Mouse (Mus musculus) embryonic facial prominence, embryonic 14.5 days (tissue): ENCODE data around the gene Fasn. TPM values are rescaled to one million over a fixed set of nuclear protein-coding genes. Genes with fewer than 3 reads are reported as not detected.

Source experiments
- ATAC-seq: fragments of 200-750 bp; cut with Nextera tagmentation; 2 replicates; pipeline ENCODE4 v1.8.0; 2017; ENCODE audit warnings: low read depth, moderate number of reproducible peaks, moderate TSS enrichment
- DNase-seq: peaks from one replicate; pipeline ENCODE4 v3.0.0-alpha.2; 2015; ENCODE audit warnings: low spot score
- H3K27ac ChIP-seq: fragments of 300-500 bp; sonication (generic); replicated peaks from 2 replicates; pipeline ENCODE4 v1.5.1; 2014; ENCODE audit warnings: low read depth, mild to moderate bottlenecking, low read length, moderate library complexity
- H3K27me3 ChIP-seq: fragments of 300-500 bp; sonication (generic); replicated peaks from 2 replicates; pipeline ENCODE4 v1.6.1; 2014; ENCODE audit warnings: low read length; ENCODE audit not compliant: control insufficient read depth, insufficient read depth
- H3K36me3 ChIP-seq: fragments of 300-500 bp; sonication (generic); 2 replicates; pipeline ENCODE4 v1.6.1; 2014; ENCODE audit warnings: low read length, mixed read lengths; ENCODE audit not compliant: control insufficient read depth, insufficient read depth
- H3K4me1 ChIP-seq: fragments of 300-500 bp; sonication (generic); 2 replicates; pipeline ENCODE4 v1.6.1; 2014; ENCODE audit warnings: antibody characterized with exemption, low read length; ENCODE audit not compliant: control insufficient read depth, insufficient read depth
- H3K4me2 ChIP-seq: fragments of 300-500 bp; sonication (generic); 2 replicates; pipeline ENCODE4 v1.6.1; 2014; ENCODE audit warnings: low read depth, mild to moderate bottlenecking, low read length, moderate library complexity, mixed read lengths
- H3K4me3 ChIP-seq: fragments of 300-500 bp; sonication (generic); 2 replicates; pipeline ENCODE4 v1.5.1; 2014; ENCODE audit warnings: low read depth, mild to moderate bottlenecking, low read length
- H3K9ac ChIP-seq: fragments of 300-500 bp; sonication (generic); 2 replicates; pipeline ENCODE4 v1.6.1; 2014; ENCODE audit warnings: low read depth, mild to moderate bottlenecking, low read length, moderate library complexity, mixed read lengths
- H3K9me3 ChIP-seq: fragments of 300-500 bp; sonication (generic); 2 replicates; pipeline ENCODE4 v1.6.1; 2016; ENCODE audit warnings: low read length; ENCODE audit not compliant: control insufficient read depth
- WGBS: fragments of 180-500 bp; shearing (Covaris S2); extraction: QIAGEN DNeasy Blood & Tissue Kit; methylation state at CpG from one replicate; pipeline ENCODE4 v1.1.7; 2014; 5-methylcytosine and 5-hydroxymethylcytosine counted together
- polyA plus RNA-seq: library from polyadenylated mRNA; unstranded; fragments of >200 nt; fragmentation: Nextera tagmentation; extraction: Ambion mirVana; gene quantifications from 2 replicates; pipeline ENCODE4 v1.2.1, GENCODE M21; 2014

Fasn gene
- polyA plus RNA-seq, 1 experiment from 2014 or later, result 67.2 TPM

GRCm38 (mm10) chr11:120808010-120808409 lies 16.3 kb downstream of the Fasn start:
- Histone ChIP-seq H3K27me3 (no peaks in the 10 kb centered on the region), H3K36me3 (peaks cover 77% of the 10 kb centered on the region), H3K9me3 (no peaks in the 10 kb centered on the region), H3K4me1 (no peaks in the 10 kb centered on the region), H3K4me3 (no peak overlapping the region), H3K4me2 (no peak overlapping the region), H3K27ac (no peak overlapping the region), H3K9ac (no peak overlapping the region)
- 94% methylated on average over 12 of the region's 12 CpGs for WGBS
- DNase-seq (no peak), ATAC-seq (no peak)

- ATAC-seq, result no peak
- no peak overlapping the region for H3K27ac ChIP-seq
- 85% methylated on average over 7 of the region's 7 CpGs for WGBS
- H3K4me3 ChIP-seq, result no peak overlapping the region
- no peaks in the 10 kb centered on the region for H3K27me3 ChIP-seq
- no peaks in the 10 kb centered on the region for H3K4me1 ChIP-seq
- no peaks in the 10 kb centered on the region for H3K9me3 ChIP-seq
- H3K9ac ChIP-seq, result no peak overlapping the region
- no peak for DNase-seq
- H3K36me3 ChIP-seq, result peaks cover 53% of the 10 kb centered on the region
- no peak overlapping the region for H3K4me2 ChIP-seq
These were observed 18.7 kb downstream of the Fasn start for GRCm38 (mm10) chr11:120805375-120806298.

GRCm38 (mm10) chr11:120804769-120805168 lies 19.6 kb downstream of the Fasn start:
- 73% methylated on average over 4 of the region's 4 CpGs for WGBS
- Histone ChIP-seq H3K27ac (no peak overlapping the region), H3K27me3 (no peaks in the 10 kb centered on the region), H3K4me1 (no peaks in the 10 kb centered on the region), H3K36me3 (peaks cover 45% of the 10 kb centered on the region), H3K9ac (no peak overlapping the region), H3K4me2 (no peak overlapping the region), H3K9me3 (no peaks in the 10 kb centered on the region), H3K4me3 (no peak overlapping the region)
- DNase-seq (no peak), ATAC-seq (no peak)

GRCm38 (mm10) chr11:120804274-120804673 lies 20.1 kb downstream of the Fasn start:
- 76% methylated on average over 7 of the region's 7 CpGs for WGBS
- H3K9ac ChIP-seq, result no peak overlapping the region
- H3K4me1 ChIP-seq, result no peaks in the 10 kb centered on the region
- H3K9me3 ChIP-seq, result no peaks in the 10 kb centered on the region
- no peak overlapping the region for H3K4me3 ChIP-seq
- no peak overlapping the region for H3K4me2 ChIP-seq
- no peak overlapping the region for H3K27ac ChIP-seq
- H3K27me3 ChIP-seq, result no peaks in the 10 kb centered on the region
- DNase-seq, result no peak
- ATAC-seq, result no peak
- H3K36me3 ChIP-seq, result peaks cover 40% of the 10 kb centered on the region

- no peaks in the 10 kb centered on the region for H3K27me3 ChIP-seq
- no peaks in the 10 kb centered on the region for H3K36me3 ChIP-seq
- H3K9ac ChIP-seq, result peak overlapping the region; percentile 35; the same call in 1 of the 2 replicates
- ATAC-seq (peak; percentile 80), DNase-seq (peak; percentile 91)
- WGBS, result 7% methylated on average over 10 of the region's 10 CpGs
- H3K27ac ChIP-seq, result peak overlapping the region; percentile 61
- peaks cover 4% of the 10 kb centered on the region for H3K4me1 ChIP-seq
- no peak overlapping the region for H3K4me3 ChIP-seq
- peak overlapping the region; percentile 20; the same call in 1 of the 2 replicates for H3K4me2 ChIP-seq
- H3K9me3 ChIP-seq, result no peaks in the 10 kb centered on the region
These were observed 24.1 kb downstream of the Fasn start for GRCm38 (mm10) chr11:120800061-120800904.

GRCm38 (mm10) chr11:120799316-120799890 lies 24.9 kb downstream of the Fasn start:
- H3K36me3 ChIP-seq, result no peaks in the 10 kb centered on the region; the same call in 1 of the 2 replicates
- H3K27ac ChIP-seq, result peak overlapping the region; percentile 61
- no peak for DNase-seq
- ATAC-seq, result no peak
- H3K4me3 ChIP-seq, result no peak overlapping the region
- peaks cover 7% of the 10 kb centered on the region for H3K4me1 ChIP-seq
- 65% methylated on average over 6 of the region's 6 CpGs for WGBS
- H3K9me3 ChIP-seq, result no peaks in the 10 kb centered on the region
- peak overlapping the region; percentile 20; the same call in 1 of the 2 replicates for H3K4me2 ChIP-seq
- H3K27me3 ChIP-seq, result no peaks in the 10 kb centered on the region
- H3K9ac ChIP-seq, result no peak overlapping the region

GRCm38 (mm10) chr11:120798244-120798643 lies 26.1 kb downstream of the Fasn start:
- no peak for DNase-seq
- H3K4me3 ChIP-seq, result no peak overlapping the region
- peaks cover 9% of the 10 kb centered on the region; the same call in 1 of the 2 replicates for H3K36me3 ChIP-seq
- ATAC-seq, result no peak
- H3K4me1 ChIP-seq, result peaks cover 7% of the 10 kb centered on the region
- WGBS, result 86% methylated on average over 3 of the region's 3 CpGs
- H3K27me3 ChIP-seq, result no peaks in the 10 kb centered on the region
- no peak overlapping the region for H3K27ac ChIP-seq
- no peak overlapping the region for H3K9ac ChIP-seq
- H3K4me2 ChIP-seq, result no peak overlapping the region
- no peaks in the 10 kb centered on the region for H3K9me3 ChIP-seq

GRCm38 (mm10) chr11:120796614-120796946 lies 27.8 kb downstream of the Fasn start:
- 36% methylated on average over 8 of the region's 8 CpGs for WGBS
- peak overlapping the region; percentile 85 for H3K4me2 ChIP-seq
- peaks cover 25% of the 10 kb centered on the region for H3K36me3 ChIP-seq
- peak; percentile 3; the same call in 1 of the 2 replicates for ATAC-seq
- H3K27ac ChIP-seq, result peak overlapping the region; percentile 63; the same call in 1 of the 2 replicates
- DNase-seq, result no peak
- peak overlapping the region; percentile 99 for H3K4me3 ChIP-seq
- no peaks in the 10 kb centered on the region for H3K9me3 ChIP-seq
- no peaks in the 10 kb centered on the region for H3K27me3 ChIP-seq
- peak overlapping the region; percentile 97 for H3K9ac ChIP-seq
- H3K4me1 ChIP-seq, result peaks cover 7% of the 10 kb centered on the region
